Comparison of ENCODE assay signal across 10 mouse cellular contexts in the genomic region with DNA sequence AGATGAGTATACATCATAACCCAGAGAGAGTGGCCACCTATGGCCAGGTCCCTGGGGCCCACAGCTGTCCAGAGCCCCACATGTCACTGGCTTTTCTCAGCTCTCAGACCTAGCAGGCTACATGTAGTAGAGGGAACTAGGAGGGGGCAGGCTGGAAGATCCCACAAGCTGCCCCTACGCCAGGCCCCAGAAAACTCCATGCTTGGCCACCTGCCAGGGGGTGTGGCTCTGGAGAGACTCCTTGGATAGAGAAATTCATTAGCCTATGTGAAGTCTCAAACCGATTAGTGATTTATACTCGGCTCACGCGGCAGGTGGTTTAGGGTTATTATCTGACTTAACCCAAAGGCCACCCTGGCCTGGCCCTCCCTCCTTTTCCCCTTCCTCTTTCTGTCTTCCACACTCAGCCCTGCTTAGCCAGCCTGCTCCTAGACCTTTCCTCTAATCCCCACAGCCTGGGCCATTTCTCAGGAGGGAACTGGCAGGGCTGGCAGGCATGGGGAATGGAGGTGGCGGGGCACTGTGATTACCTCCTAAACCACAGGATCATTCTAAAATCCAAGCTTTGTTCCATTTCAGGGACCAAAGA.
DNase-seq lines count a peak whose midpoint lies in the region; ATAC-seq lines count a peak whose summit lies in the region.
"Had no signal": no experiment of that assay in that cellular context is flagged by ENCODE, and none has a peak within 500 bp of the region (broad histone marks: within the 10 kb centered on the region; RNA-seq: fewer than 3 reads in every experiment).

No protein-coding gene starts in this region.

- WGBS in kidney, embryonic 16.5 days, result 52% methylated on average over 6 of the region's 6 CpGs
- WGBS in kidney, embryonic 14.5 days, result 75% methylated on average over 6 of the region's 6 CpGs
- WGBS in intestine, embryonic 15.5 days, result 58% methylated on average over 6 of the region's 6 CpGs

- H3K9ac ChIP-seq in kidney, embryonic 16.5 days (replicated peaks; ENCODE audit: low read length), result no peak overlapping the region
- no peak overlapping the region for H3K9ac ChIP-seq in kidney, embryonic 14.5 days (ENCODE audit: low read depth, low read length)
- H3K9ac ChIP-seq in intestine, embryonic 15.5 days, result no peak overlapping the region
- H3K9ac ChIP-seq: embryonic facial prominence, embryonic 13.5 days; liver, embryonic 15.5 days had no signal

- peak overlapping the region; percentile 18; the same call in 1 of the 2 replicates for H3K27ac ChIP-seq in kidney, embryonic 16.5 days (ENCODE audit: low read length)
- no peak overlapping the region for H3K27ac ChIP-seq in kidney, embryonic 14.5 days (ENCODE audit: low read depth, low read length)
- no peak overlapping the region for H3K27ac ChIP-seq in intestine, embryonic 15.5 days
- H3K27ac ChIP-seq: embryonic facial prominence, embryonic 13.5 days; liver, embryonic 15.5 days had no signal

- 0 out of 2 replicates have a peak, but pooled peaks have one; percentile 25 for ATAC-seq in kidney, embryonic 16.5 days (ENCODE audit: low FRiP score, low TSS enrichment)
- ATAC-seq in kidney, embryonic 14.5 days (ENCODE audit: low FRiP score, low TSS enrichment), result no peak
- peak; percentile 34; the same call in 1 of the 2 replicates for ATAC-seq in intestine, embryonic 15.5 days

- no peak overlapping the region for H3K4me3 ChIP-seq in kidney, embryonic 16.5 days (ENCODE audit: low read length)
- H3K4me3 ChIP-seq in kidney, embryonic 14.5 days (ENCODE audit: low read length), result no peak overlapping the region
- no peak overlapping the region for H3K4me3 ChIP-seq in intestine, embryonic 15.5 days (replicated peaks)
- H3K4me3 ChIP-seq: embryonic facial prominence, embryonic 13.5 days; liver, embryonic 15.5 days had no signal

- H3K36me3 ChIP-seq in kidney, embryonic 16.5 days (ENCODE audit: insufficient read depth, low read length), result no peaks in the 10 kb centered on the region
- H3K36me3 ChIP-seq in kidney, embryonic 14.5 days (ENCODE audit: control insufficient read depth, insufficient read depth, low read length), result no peaks in the 10 kb centered on the region
- no peaks in the 10 kb centered on the region for H3K36me3 ChIP-seq in intestine, embryonic 15.5 days
- H3K36me3 ChIP-seq: embryonic facial prominence, embryonic 13.5 days; liver, embryonic 15.5 days had no signal

- peaks cover 29% of the 10 kb centered on the region; the same call in 1 of the 2 replicates for H3K27me3 ChIP-seq in kidney, embryonic 16.5 days (ENCODE audit: insufficient read depth, low read length)
- H3K27me3 ChIP-seq in kidney, embryonic 14.5 days (ENCODE audit: control insufficient read depth, insufficient read depth, low read length), result no peaks in the 10 kb centered on the region; the same call in 1 of the 2 replicates
- no peaks in the 10 kb centered on the region; the same call in 1 of the 2 replicates for H3K27me3 ChIP-seq in intestine, embryonic 15.5 days (replicated peaks)

- no peak overlapping the region for H3K4me2 ChIP-seq in kidney, embryonic 16.5 days (replicated peaks; ENCODE audit: low read depth, low read length)
- H3K4me2 ChIP-seq in kidney, embryonic 14.5 days (replicated peaks; ENCODE audit: low read depth, low read length), result no peak overlapping the region
- no peak overlapping the region for H3K4me2 ChIP-seq in intestine, embryonic 15.5 days (replicated peaks)
- H3K4me2 ChIP-seq: embryonic facial prominence, embryonic 13.5 days; liver, embryonic 15.5 days had no signal

- H3K9me3 ChIP-seq in kidney, embryonic 16.5 days (ENCODE audit: low read length), result no peaks in the 10 kb centered on the region
- H3K9me3 ChIP-seq in kidney, embryonic 14.5 days (ENCODE audit: control insufficient read depth, low read length), result no peaks in the 10 kb centered on the region
- H3K9me3 ChIP-seq in intestine, embryonic 15.5 days, result no peaks in the 10 kb centered on the region
- H3K9me3 ChIP-seq: embryonic facial prominence, embryonic 13.5 days; liver, embryonic 15.5 days had no signal

- peaks cover 40% of the 10 kb centered on the region; the same call in 1 of the 2 replicates for H3K4me1 ChIP-seq in kidney, embryonic 16.5 days (ENCODE audit: insufficient read depth, low read length)
- peaks cover 11% of the 10 kb centered on the region; the same call in 1 of the 2 replicates for H3K4me1 ChIP-seq in kidney, embryonic 14.5 days (ENCODE audit: control insufficient read depth, insufficient read depth, low read length)
- peaks cover 8% of the 10 kb centered on the region for H3K4me1 ChIP-seq in intestine, embryonic 15.5 days (replicated peaks)
- H3K4me1 ChIP-seq: liver, embryonic 15.5 days had no signal

- DNase-seq in testis, postnatal 10 days (ENCODE audit: low spot score), result peak; percentile 61
- DNase-seq in testis, postnatal 14 days (ENCODE audit: low spot score), result no peak
- DNase-seq in gastrocnemius, postnatal 25 days, result no peak
- no peak for DNase-seq in cerebellum, adult 18-20 months
- DNase-seq: cerebellum, adult 11 months had no signal
